Mouse (Mus musculus) cerebellum, adult 2 months (tissue): Measurements from ENCODE around the gene Celsr2. TPM values are rescaled to one million over a fixed set of nuclear protein-coding genes. Genes with fewer than 3 reads are reported as not detected.

Experiments used
- DNase-seq, 2 experiments: peaks; one replicate each; pipeline ENCODE4 v3.0.0; 2021
- H3K27ac ChIP-seq: fragments of 200-500 bp; 2 replicates; pipeline ENCODE4 v1.5.1; 2012; ENCODE audit warnings: low read length, control low read depth, inconsistent platforms; ENCODE audit not compliant: insufficient read depth
- H3K27me3 ChIP-seq: fragments of 200-500 bp; 2 replicates; pipeline ENCODE4 v1.6.1; 2012; ENCODE audit warnings: inconsistent platforms, mild to moderate bottlenecking, low read length, moderate library complexity; ENCODE audit not compliant: control insufficient read depth, insufficient read depth
- H3K4me1 ChIP-seq: fragments of 200-500 bp; 2 replicates; pipeline ENCODE4 v1.6.1; 2011; ENCODE audit warnings: low read length; ENCODE audit not compliant: control insufficient read depth, insufficient read depth
- H3K4me3 ChIP-seq: fragments of 200-500 bp; replicated peaks from 2 replicates; pipeline ENCODE3; 2011; ENCODE audit warnings: mild to moderate bottlenecking, low read depth, low read length, control low read depth; ENCODE audit not compliant: insufficient read depth
- CTCF ChIP-seq: fragments of 200-500 bp; IDR thresholded peaks from 2 replicates; pipeline ENCODE4 v1.5.1; 2011; ENCODE audit warnings: low read depth, mild to moderate bottlenecking, control low read depth, low read length, moderate library complexity, borderline replicate concordance; ENCODE audit not compliant: insufficient read depth
- POLR2A ChIP-seq: fragments of 200-500 bp; IDR thresholded peaks from 2 replicates; pipeline ENCODE4 v1.6.1; 2011; ENCODE audit warnings: low read length, control low read depth, borderline replicate concordance; ENCODE audit not compliant: insufficient read depth
- WGBS: fragments of 180-500 bp; shearing (Covaris S2); methylation state at CpG from one replicate; pipeline ENCODE4 v1.1.7; 2018; 5-methylcytosine and 5-hydroxymethylcytosine counted together
- polyA plus RNA-seq: library from polyadenylated mRNA; depleted of rRNA; stranded (reverse); fragments of >200 nt; gene quantifications from 2 replicates; pipeline ENCODE4 v1.2.3, GENCODE M21; 2012

Celsr2 gene
- polyA plus RNA-seq, 1 experiment, result 57.4 TPM

DNA sequence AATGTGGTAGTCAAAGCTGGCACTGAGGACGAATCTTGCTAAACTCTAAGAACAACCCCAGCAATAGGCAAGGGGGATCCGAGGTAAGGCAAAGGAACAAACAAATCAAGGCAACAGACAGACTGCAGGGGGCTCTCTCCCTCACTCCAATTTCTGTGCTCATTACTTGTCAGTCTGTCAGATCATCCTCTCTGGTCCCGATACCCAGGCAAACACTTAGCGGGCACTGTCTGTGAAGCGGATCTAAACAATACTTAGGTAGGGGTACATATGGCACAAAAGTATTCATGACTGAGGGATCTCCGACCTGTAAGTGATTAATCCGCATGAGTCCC lies 21.0 kb upstream of the Celsr2 start:
- no peaks in the 10 kb centered on the region for H3K27me3 ChIP-seq
- no peak for DNase-seq
- H3K4me1 ChIP-seq, result 0 out of 2 replicates have a peak, but pooled peaks cover 3% of the 10 kb centered on the region
- TF ChIP-seq POLR2A (no peak), CTCF (no peak)
- H3K4me3 ChIP-seq, result no peak overlapping the region
- no peak overlapping the region for H3K27ac ChIP-seq
- 69% methylated on average over 7 of the region's 7 CpGs for WGBS

DNA sequence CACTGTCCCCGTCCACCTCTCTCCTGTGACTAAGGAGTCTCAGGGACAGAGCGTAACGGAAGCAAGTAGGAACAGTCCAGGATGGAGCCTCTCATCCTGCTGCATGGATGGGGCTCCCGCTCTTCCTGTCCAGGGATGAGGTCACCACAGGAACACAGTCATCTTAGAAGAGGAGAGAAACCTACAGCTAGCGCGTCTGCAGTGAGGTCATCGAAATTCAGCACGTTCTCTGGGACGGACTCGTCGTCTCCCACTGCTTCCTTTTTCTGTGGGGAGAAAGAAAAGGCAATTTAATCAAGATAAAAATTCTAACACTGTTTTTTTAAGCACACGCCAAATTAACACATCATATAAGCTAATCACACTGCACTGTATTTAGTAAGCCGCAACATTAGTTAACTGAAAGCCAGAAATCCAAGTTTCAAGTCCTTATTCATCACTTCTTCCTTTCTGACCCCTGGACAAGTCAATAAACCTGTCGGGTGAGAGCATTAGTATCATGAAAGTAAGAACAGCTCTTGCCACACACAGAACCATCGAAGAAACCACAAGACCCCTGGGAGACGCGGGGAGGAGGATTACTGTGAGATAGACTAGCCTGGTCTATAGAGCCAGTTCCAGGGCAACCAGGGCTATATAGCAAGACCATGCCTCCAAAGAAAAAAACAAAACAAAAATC lies 20.5 kb upstream of the Celsr2 start:
- Histone ChIP-seq H3K4me1 (0 out of 2 replicates have a peak, but pooled peaks cover 3% of the 10 kb centered on the region), H3K27me3 (no peaks in the 10 kb centered on the region), H3K27ac (no peak overlapping the region), H3K4me3 (no peak overlapping the region)
- 82% methylated on average over 17 of the region's 17 CpGs for WGBS
- DNase-seq, result no peak
- TF ChIP-seq POLR2A, result no peak
- no peak for TF ChIP-seq CTCF

DNA sequence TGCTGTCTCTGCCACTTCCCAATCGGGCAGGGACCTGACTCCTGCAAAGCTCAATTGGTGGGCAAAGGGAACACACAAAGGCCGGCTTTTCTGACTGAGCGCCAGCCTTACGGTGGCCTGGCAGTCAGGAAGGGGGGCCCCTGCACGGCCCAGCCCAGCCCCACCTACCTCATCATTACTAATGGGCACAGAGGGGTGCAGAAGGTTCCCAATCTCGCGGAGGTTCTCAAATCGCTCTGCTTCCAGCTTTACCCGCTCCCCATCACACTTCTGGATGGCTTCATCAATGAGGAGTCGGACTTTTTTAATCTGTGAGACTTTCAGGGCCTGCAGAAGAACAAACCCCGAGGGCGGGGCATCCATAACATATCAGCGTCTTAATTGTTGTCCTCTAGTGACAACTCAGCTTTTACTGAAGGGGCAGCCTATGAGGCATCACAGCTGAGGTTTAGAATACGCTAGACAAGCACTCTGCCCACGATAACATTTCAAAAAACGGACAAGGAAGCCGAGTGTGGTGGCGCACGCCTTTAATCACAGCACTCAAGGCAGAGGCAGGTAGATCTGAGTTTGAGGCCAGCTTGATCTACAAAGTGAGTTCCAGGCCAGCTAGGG lies 18.6 kb upstream of the Celsr2 start:
- Histone ChIP-seq H3K27me3 (no peaks in the 10 kb centered on the region), H3K4me3 (no peak overlapping the region), H3K27ac (no peak overlapping the region), H3K4me1 (no peaks in the 10 kb centered on the region)
- no peak for TF ChIP-seq CTCF
- TF ChIP-seq POLR2A, result no peak
- WGBS, result 52% methylated on average over 19 of the region's 19 CpGs
- no peak for DNase-seq

DNA sequence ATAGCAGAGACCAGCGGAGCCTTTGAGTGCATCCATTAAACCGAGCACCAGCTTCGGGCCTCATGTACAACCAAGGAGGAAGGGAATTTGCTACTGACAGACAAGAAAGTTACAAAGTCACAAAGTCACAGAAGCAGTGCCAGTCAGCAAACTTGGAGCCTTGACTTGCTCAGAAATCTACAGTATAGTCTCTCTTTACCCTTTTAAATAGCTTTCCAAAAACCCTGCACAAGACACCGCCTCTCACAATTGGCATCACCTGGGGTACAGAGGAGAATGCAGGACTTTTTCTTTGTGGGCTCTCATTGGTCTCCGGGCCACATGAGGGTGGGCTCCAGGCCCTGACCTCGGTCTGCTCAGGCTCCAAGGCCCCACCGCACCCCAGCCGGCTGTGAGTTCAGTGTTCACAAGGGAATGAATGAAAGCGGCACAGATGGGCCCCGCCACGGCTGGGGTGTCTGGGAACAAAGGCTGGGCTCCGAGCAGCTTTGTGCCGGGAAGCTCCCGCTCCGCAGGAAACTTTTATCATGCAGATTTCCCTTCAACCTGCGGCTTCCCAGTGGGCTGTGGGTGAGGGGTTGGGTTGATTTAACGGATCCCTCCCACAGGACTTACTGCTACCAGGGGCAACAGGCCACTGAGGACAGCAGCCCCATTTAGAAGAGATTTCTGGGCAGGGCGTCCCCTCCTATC lies 18.0 kb upstream of the Celsr2 start:
- no peaks in the 10 kb centered on the region for H3K4me1 ChIP-seq
- H3K27me3 ChIP-seq, result no peaks in the 10 kb centered on the region
- TF ChIP-seq CTCF, result no peak
- no peak for TF ChIP-seq POLR2A
- no peak for DNase-seq
- H3K4me3 ChIP-seq, result no peak overlapping the region
- H3K27ac ChIP-seq, result no peak overlapping the region
- 50% methylated on average over 18 of the region's 18 CpGs for WGBS

DNA sequence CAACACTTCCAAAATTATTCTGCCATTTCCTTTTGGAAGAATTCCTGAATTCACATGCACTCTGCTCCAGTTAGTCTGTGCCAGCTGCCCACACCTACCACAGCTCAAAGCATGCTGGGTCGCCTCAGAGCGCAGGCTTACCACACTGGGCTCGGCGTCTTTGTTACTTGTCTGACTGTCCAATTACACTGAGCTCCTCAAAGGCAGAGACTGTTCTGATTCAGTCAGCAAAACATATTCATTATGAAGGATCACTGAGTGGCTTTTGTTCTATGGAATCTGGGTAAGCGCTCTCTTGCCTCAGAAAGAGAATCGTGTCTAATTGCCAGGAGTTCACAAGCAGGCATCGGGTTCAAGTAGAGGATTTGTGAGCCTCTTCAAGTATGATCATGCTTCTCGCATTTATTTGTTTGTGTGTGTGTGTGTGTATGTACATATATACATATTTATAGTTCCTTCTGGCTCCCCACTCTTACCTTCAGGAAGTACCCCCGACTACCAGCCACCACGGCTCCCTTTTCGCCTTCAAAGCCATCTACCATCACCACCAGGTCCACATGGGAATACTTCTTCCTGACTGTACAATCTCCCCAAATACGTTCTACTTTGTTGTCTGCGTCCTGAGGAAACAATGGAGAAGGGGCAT lies 17.3 kb upstream of the Celsr2 start:
- H3K27ac ChIP-seq, result no peak overlapping the region
- no peaks in the 10 kb centered on the region for H3K4me1 ChIP-seq
- no peak for DNase-seq
- TF ChIP-seq CTCF, result no peak
- TF ChIP-seq POLR2A, result no peak
- WGBS, result 61% methylated on average over 13 of the region's 13 CpGs
- no peak overlapping the region for H3K4me3 ChIP-seq
- no peaks in the 10 kb centered on the region for H3K27me3 ChIP-seq

DNA sequence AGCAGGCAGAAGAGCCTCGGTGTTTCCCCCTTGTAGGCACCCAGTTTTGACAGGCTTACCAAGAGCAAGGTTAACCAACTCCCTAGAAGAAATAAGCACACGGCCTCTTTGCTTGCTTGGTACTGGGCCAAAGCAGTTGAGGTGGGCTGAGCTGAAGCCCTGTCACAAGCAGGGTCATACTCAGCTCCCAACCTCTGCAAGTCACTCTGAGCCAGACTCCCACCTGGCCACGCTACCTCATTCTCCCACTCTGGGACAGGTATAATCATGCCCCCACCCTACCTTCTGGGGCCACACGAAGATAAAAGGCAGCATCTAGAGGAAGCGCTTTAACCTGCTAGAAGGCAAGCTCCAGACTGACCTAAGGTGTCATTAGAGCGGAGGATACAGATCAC lies 10.3 kb upstream of the Celsr2 start:
- Histone ChIP-seq H3K27ac (no peak overlapping the region), H3K4me1 (peaks cover 6% of the 10 kb centered on the region; the same call in 1 of the 2 replicates), H3K27me3 (no peaks in the 10 kb centered on the region), H3K4me3 (no peak overlapping the region)
- DNase-seq, result no peak
- 69% methylated on average over 6 of the region's 6 CpGs for WGBS
- TF ChIP-seq POLR2A, result no peak
- TF ChIP-seq CTCF, result no peak

DNA sequence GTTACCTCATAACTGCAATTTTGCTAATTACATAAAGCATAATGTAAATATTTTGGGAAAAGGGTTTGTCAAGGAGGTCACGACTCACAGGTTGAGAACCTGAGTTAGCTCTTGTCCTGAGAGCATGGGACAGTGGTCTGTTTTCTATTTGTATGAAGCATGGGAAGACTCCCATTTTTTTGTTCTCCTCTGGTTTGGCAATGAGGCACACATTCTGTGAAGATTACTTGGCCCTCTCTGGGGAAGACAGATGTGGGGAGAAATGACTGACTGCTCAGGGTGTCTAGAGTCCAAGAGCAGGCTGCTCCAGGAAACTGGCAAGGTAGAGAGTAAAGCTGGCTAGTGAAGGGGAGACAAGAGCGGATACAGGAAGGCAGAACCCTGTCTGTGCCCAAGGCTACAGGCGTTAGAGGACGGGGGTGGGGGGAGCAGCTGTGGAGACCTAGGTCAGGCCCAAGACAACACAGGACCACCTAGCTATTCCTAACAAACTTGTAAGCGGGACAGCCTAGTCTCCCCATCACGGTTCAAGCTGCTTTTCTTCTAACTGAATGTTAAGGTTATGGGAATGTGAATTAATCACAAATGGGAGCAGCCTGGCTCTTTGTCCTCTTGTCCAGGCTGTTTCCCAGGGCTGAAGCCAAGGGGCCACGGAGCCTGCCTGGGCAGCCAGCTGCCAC lies 9.7 kb upstream of the Celsr2 start:
- H3K27ac ChIP-seq, result no peak overlapping the region
- DNase-seq, result no peak
- WGBS, result 56% methylated on average over 7 of the region's 7 CpGs

More for the DNA sequence above, 9.7 kb upstream of the Celsr2 start:
- H3K4me1 ChIP-seq, result peaks cover 6% of the 10 kb centered on the region; the same call in 1 of the 2 replicates
- no peak overlapping the region for H3K4me3 ChIP-seq
- no peak for TF ChIP-seq CTCF
- TF ChIP-seq POLR2A, result no peak
- no peaks in the 10 kb centered on the region for H3K27me3 ChIP-seq
